Mouse (Mus musculus) layer of hippocampus, adult 2 months (tissue): ENCODE data around the gene Gclc. TPM values are rescaled to one million over a fixed set of nuclear protein-coding genes. Genes with fewer than 3 reads are reported as not detected.

ENCODE experiments used
- DNase-seq, 2 experiments: peaks; one replicate each; pipeline ENCODE4 v3.0.0; 2022; ENCODE audit warnings: low spot score in 2 of 2
- H3K27ac ChIP-seq: fragments of 200-600 bp; 2 replicates; pipeline ENCODE4 v1.8.1; 2022
- H3K4me3 ChIP-seq: fragments of 200-600 bp; 2 replicates; pipeline ENCODE4 v1.8.1; 2022; ENCODE audit warnings: mild to moderate bottlenecking
- CTCF ChIP-seq: fragments of 200-600 bp; conservative IDR thresholded peaks from 2 replicates; pipeline ENCODE4 v1.8.1; 2022; ENCODE audit warnings: antibody characterized with exemption, mild to moderate bottlenecking, moderate library complexity
- total RNA-seq, 2 experiments: library from RNA; stranded (reverse); gene quantifications; 2 replicates each; pipeline ENCODE4 v1.2.3; 2021

Gene Gclc
- total RNA-seq, 2 experiments from 2014 or later, result 45.3 to 46.2 TPM

DNA sequence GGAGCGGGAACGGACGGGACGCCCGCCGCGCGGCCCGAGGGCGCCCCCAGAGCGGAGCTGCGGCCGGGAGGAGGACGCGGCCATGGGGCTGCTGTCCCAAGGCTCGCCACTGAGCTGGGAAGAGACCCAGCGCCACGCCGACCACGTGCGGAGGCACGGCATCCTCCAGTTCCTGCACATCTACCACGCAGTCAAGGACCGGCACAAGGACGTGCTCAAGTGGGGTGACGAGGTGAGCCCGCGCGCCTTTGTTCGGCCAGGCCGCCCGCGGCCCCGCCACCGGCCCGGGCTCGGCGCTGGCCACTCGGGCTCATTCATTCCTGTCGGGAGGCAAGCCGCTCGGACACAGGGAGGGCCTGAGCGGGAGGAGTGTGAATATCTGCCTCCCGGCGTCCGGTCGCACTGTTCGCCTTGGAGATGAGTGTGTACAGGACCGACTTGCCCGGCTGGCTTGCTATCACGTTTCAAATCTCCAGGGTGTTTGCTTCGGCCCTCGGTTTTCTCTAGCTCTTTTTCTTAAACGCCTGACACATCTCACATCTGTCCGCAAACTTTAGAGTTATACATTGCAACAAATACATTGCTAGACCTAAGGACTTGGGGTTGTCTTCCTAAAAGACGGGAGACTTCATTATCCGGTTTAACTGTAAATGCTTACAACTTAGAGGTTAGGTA, 530 bp downstream of the Gclc start:
- H3K27ac ChIP-seq, result peak overlapping the region; percentile 88
- H3K4me3 ChIP-seq, result peak overlapping the region; percentile 60
- TF ChIP-seq CTCF, result peak; percentile 57
- DNase-seq, result peak in 1 of 2 experiments; percentile 21

- peak overlapping the region; percentile 88 for H3K27ac ChIP-seq
- H3K4me3 ChIP-seq, result peak overlapping the region; percentile 60
- no peak for DNase-seq
- no peak for TF ChIP-seq CTCF
Observed at GRCm38 (mm10) chr9:77755403-77755784, 1.1 kb downstream of the Gclc start.

- TF ChIP-seq CTCF, result peak; percentile 77
- no peak for DNase-seq
- peak overlapping the region; percentile 60 for H3K4me3 ChIP-seq
Observed at GRCm38 (mm10) chr9:77756076-77756475, 1.7 kb downstream of the Gclc start.

GRCm38 (mm10) chr9:77757331-77757730, 3.0 kb downstream of the Gclc start:
- H3K27ac ChIP-seq, result no peak overlapping the region
- H3K4me3 ChIP-seq, result no peak overlapping the region
- no peak for DNase-seq
- no peak for TF ChIP-seq CTCF

More at GRCm38 (mm10) chr9:77756076-77756475, 1.7 kb downstream of the Gclc start:
- H3K27ac ChIP-seq, result no peak overlapping the region

DNA sequence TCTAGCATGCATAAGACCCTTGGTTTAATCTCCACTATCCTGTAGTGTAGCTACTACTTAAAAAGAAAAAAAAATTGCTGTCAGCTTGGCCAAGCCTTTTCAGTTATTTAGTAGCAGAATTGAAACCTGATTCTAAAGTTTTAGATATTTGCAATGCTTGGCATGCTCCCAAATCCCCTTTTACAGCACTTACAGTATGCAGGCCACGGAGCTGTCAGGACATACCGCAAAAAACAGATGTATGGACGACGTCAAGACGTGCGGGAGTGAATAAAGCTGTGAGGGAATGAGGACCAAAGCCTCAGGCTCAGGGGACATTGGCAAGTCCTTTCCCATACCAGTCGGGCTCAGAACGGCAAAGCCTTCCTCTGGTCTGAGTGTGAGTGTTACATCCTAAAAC, 4.1 kb downstream of the Gclc start:
- no peak for DNase-seq
- Histone ChIP-seq H3K27ac (no peak overlapping the region), H3K4me3 (no peak overlapping the region)
- no peak for TF ChIP-seq CTCF

DNA sequence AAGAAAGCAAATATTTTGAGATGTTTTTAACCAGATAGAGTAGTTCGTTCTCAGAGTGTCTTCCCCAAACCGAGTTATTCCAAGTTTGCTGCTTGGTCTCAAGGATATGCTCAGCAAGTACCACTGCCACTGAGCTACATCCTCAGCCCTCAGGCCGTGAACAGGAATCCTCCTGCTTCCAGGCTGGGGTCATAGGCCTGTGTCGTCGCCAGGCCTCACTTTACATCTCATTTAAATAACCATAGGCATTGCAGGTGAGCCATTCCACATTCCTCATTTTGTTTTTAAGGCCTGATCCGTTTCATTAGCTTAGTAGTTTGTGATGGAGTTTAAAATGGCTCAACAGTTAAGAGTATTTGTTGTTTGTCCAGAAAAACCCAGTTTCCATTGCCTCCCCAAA, 4.8 kb downstream of the Gclc start:
- Histone ChIP-seq H3K4me3 (no peak overlapping the region), H3K27ac (no peak overlapping the region)
- no peak for DNase-seq
- no peak for TF ChIP-seq CTCF

GRCm38 (mm10) chr9:77759756-77760155, 5.4 kb downstream of the Gclc start:
- Histone ChIP-seq H3K4me3 (no peak overlapping the region), H3K27ac (no peak overlapping the region)
- no peak for DNase-seq
- no peak for TF ChIP-seq CTCF

DNA sequence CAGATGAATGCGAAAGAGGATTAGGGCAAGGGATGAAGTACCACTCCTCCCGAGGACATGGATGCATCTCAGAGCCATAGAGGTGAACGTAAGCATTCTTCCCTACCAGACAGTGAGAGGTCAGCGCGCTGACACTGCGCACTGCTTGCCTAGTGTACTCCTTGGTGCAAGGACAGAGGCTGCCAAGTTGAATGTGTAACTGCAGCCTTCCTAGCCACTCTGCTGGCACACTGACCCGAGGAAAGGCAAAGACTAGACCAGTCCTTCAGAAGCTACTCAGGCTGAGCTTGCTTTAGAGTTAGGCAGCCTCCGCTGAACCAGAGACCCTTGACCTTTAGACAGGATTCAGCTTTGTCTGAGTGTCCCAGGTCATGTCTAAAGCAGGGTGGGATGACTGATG, 11.9 kb downstream of the Gclc start:
- Histone ChIP-seq H3K27ac (no peak overlapping the region), H3K4me3 (no peak overlapping the region)
- DNase-seq, result no peak
- TF ChIP-seq CTCF, result no peak

DNA sequence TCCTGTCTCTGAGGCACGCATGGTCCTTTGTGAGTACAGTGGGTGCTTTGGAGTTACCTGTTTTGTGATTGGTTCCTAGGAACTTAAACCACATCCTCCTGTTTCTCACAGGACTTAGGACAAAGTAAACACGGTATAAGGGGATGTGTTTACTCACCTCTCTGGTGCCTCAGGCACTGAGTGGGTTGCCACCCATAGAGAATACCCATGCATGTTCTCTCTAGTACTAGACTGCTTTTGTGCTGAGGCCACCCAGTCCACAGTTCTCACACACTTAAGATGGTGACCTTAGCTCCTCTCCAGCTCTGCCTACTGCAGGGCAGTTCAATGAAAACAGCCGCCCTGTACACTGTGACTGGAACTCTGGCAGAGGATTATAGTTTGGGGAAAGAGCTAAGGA, 12.4 kb downstream of the Gclc start:
- H3K27ac ChIP-seq, result no peak overlapping the region
- no peak for DNase-seq
- TF ChIP-seq CTCF, result no peak
- no peak overlapping the region for H3K4me3 ChIP-seq

- TF ChIP-seq CTCF, result no peak
- H3K27ac ChIP-seq, result 0 out of 2 replicates have a peak overlapping the region, but pooled peaks have one; percentile 4
- no peak overlapping the region for H3K4me3 ChIP-seq
- no peak for DNase-seq
Observed at GRCm38 (mm10) chr9:77770909-77771308, 16.6 kb downstream of the Gclc start.

- no peak overlapping the region for H3K4me3 ChIP-seq
- H3K27ac ChIP-seq, result 0 out of 2 replicates have a peak overlapping the region, but pooled peaks have one; percentile 4
Observed at GRCm38 (mm10) chr9:77771330-77771729, 17.0 kb downstream of the Gclc start.

DNA sequence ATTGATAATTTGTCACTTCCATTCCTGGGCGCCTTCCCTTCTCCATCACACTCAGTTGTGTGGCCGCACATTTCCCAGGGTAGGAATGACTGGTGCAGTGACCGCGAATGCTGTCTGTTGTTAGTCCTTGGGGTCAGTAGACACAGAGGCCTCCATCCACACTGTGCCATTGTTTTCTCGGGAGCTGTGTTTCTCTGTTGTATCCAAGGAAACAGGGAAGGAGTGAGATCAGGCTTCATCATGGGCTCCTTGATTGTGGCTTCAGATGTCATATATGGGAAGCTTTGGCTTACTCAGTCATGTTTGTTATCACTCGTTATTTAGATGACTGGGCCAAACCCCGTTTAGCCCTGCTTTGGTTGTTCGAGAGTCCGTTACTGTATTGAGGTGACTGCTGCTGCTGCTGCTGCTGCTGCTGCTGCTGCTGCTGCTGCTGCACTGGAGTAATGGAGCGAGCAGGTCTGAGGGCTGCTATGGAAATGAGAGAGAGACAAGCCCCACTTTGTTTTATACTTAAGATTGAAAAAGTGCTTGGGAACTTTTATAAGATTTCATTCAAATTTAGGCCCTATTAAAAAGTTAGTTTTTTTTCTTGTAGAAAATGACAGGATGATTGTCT, 17.5 kb downstream of the Gclc start:
- H3K27ac ChIP-seq, result 0 out of 2 replicates have a peak overlapping the region, but pooled peaks have one; percentile 4
- TF ChIP-seq CTCF, result no peak
- H3K4me3 ChIP-seq, result no peak overlapping the region
- DNase-seq, result no peak

More at GRCm38 (mm10) chr9:77771330-77771729, 17.0 kb downstream of the Gclc start:
- TF ChIP-seq CTCF, result no peak
- no peak for DNase-seq

DNA sequence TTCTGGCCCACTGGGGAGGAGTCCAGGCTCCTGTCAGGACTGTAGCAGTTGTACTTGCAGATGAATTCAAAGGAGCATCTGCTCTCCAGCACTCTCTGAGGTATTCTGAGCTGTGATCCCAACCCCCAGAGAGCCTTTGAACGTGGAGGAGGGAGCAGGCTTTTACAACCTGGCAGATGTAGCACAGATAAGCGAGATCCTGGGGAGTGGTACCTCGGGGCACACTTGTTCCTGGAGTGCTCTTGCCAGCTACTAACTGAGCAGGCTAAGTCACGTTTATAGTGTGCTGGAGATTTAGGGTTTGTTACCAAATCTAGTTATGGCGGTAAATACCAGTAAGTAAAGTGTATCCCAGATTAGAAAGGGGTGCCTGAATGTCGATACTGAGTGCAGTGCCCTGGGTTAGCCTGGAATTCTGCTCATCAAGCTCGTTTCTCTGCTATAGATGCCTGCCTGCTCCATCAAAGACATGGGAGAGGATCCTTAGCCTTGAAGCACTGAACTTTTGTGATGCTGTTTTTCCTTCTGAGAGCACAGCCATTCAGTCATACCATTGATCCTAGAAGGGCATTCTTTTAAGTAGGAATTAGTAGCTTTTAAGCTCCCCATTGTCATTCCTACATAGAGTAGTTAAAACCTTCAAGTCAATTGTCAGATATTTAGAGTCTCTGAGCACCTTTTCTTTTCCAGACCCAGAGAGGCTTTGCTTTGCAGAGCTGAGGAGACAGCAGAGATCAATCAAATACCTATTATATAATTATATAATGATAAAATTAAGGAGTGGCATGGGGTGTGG, 22.6 kb downstream of the Gclc start:
- DNase-seq, result no peak
- H3K4me3 ChIP-seq, result no peak overlapping the region
- no peak for TF ChIP-seq CTCF
- no peak overlapping the region for H3K27ac ChIP-seq

GRCm38 (mm10) chr9:77777622-77778021, 23.3 kb downstream of the Gclc start:
- H3K4me3 ChIP-seq, result no peak overlapping the region

More at GRCm38 (mm10) chr9:77777622-77778021, 23.3 kb downstream of the Gclc start:
- DNase-seq, result no peak
- H3K27ac ChIP-seq, result no peak overlapping the region
- no peak for TF ChIP-seq CTCF
